Mouse (Mus musculus) olfactory bulb, adult 2 months (tissue): ENCODE data around the gene Fam172a. TPM values are rescaled to one million over a fixed set of nuclear protein-coding genes. Genes with fewer than 3 reads are reported as not detected.
A peak's percentile ranks its signal among the peaks of the same experiment; 100 is the strongest.

Experiments used
- H3K27ac ChIP-seq: fragments of 200-500 bp; 2 replicates; pipeline ENCODE4 v1.5.1; 2012; ENCODE audit warnings: low read depth, low read length; ENCODE audit not compliant: insufficient read depth
- H3K4me1 ChIP-seq: fragments of 200-500 bp; 2 replicates; pipeline ENCODE4 v1.6.1; 2012; ENCODE audit warnings: low read length; ENCODE audit not compliant: control insufficient read depth, insufficient read depth
- H3K4me3 ChIP-seq: fragments of 200-500 bp; 2 replicates; pipeline ENCODE4 v1.5.1; 2012; ENCODE audit warnings: mild to moderate bottlenecking, low read depth, low read length, moderate library complexity; ENCODE audit not compliant: insufficient read depth
- CTCF ChIP-seq: fragments of 200-500 bp; IDR thresholded peaks from 2 replicates; pipeline ENCODE4 v1.5.1; 2012; ENCODE audit warnings: low read depth, mild to moderate bottlenecking, low read length, moderate library complexity; ENCODE audit not compliant: insufficient read depth
- POLR2A ChIP-seq: fragments of 200-500 bp; IDR thresholded peaks from 2 replicates; pipeline ENCODE4 v1.6.1; 2012; ENCODE audit warnings: mild to moderate bottlenecking, low read depth, low read length, moderate library complexity; ENCODE audit not compliant: insufficient read depth
- WGBS: fragments of 180-500 bp; shearing (Covaris S2); methylation state at CpG from one replicate; pipeline ENCODE4 v1.1.7; 2018; 5-methylcytosine and 5-hydroxymethylcytosine counted together
- polyA plus RNA-seq: library from polyadenylated mRNA; stranded (reverse); fragments of >200 nt; gene quantifications from 2 replicates; pipeline ENCODE4 v1.2.4, GENCODE M21; 2012; ENCODE audit warnings: low replicate concordance; ENCODE audit not compliant: missing spikeins, insufficient read depth, insufficient read length

Fam172a gene
- polyA plus RNA-seq, 1 experiment = not detected

GRCm38 (mm10) chr13:78198871-78199641, 497.2 kb downstream of the Fam172a start:
- TF ChIP-seq CTCF = no peak
- TF ChIP-seq POLR2A = no peak
- peaks cover 18% of the 10 kb centered on the region for H3K4me1 ChIP-seq
- under 1% methylated on average over 77 of the region's 92 CpGs for WGBS
- H3K27ac ChIP-seq = peak overlapping the region; percentile 53
- H3K4me3 ChIP-seq = peak overlapping the region; percentile 80

GRCm38 (mm10) chr13:78199642-78200160, 497.9 kb downstream of the Fam172a start, which contains the start of gene Nr2f1:
Gene Nr2f1 (minus strand): TSS chr13:78199757.
- 2% methylated on average over 14 of the region's 14 CpGs for WGBS
- TF ChIP-seq CTCF (no peak), POLR2A (no peak)
- H3K4me3 ChIP-seq = peak within 1 kb of the TSS; percentile 80
- peak within 1 kb of the TSS; percentile 53 for H3K27ac ChIP-seq
- H3K4me1 ChIP-seq = peaks cover 18% of the 10 kb centered on the region

- Histone ChIP-seq H3K4me3 (peak overlapping the region; percentile 43), H3K4me1 (peaks cover 12% of the 10 kb centered on the region), H3K27ac (0 out of 2 replicates have a peak overlapping the region, but pooled peaks have one; percentile 13)
- TF ChIP-seq POLR2A (no peak), CTCF (no peak)
- WGBS = 0% methylated on average over 9 of the region's 9 CpGs
Observed at GRCm38 (mm10) chr13:78200407-78200806, 498.6 kb downstream of the Fam172a start.

GRCm38 (mm10) chr13:78200991-78201870, 499.4 kb downstream of the Fam172a start:
- TF ChIP-seq POLR2A (no peak), CTCF (peak; percentile 62)
- Histone ChIP-seq H3K27ac (no peak overlapping the region), H3K4me3 (peak overlapping the region; percentile 43), H3K4me1 (peaks cover 12% of the 10 kb centered on the region)
- 2% methylated on average over 29 of the region's 30 CpGs for WGBS

- peaks cover 12% of the 10 kb centered on the region for H3K4me1 ChIP-seq
- TF ChIP-seq POLR2A (no peak), CTCF (no peak)
- H3K4me3 ChIP-seq = peak overlapping the region; percentile 78
- 0 out of 2 replicates have a peak overlapping the region, but pooled peaks have one; percentile 3 for H3K27ac ChIP-seq
- WGBS = 3% methylated on average over 22 of the region's 22 CpGs
Observed at GRCm38 (mm10) chr13:78201871-78202565, 500.2 kb downstream of the Fam172a start.

- under 1% methylated on average over 47 of the region's 47 CpGs for WGBS
- H3K4me1 ChIP-seq = peaks cover 12% of the 10 kb centered on the region
- TF ChIP-seq CTCF (no peak), POLR2A (no peak)
- peak overlapping the region; percentile 92 for H3K27ac ChIP-seq
- H3K4me3 ChIP-seq = peak overlapping the region; percentile 78
Observed at GRCm38 (mm10) chr13:78202574-78203347, 500.9 kb downstream of the Fam172a start.

- Histone ChIP-seq H3K4me3 (peak overlapping the region; percentile 78), H3K27ac (peak overlapping the region; percentile 92), H3K4me1 (0 out of 2 replicates have a peak, but pooled peaks cover 8% of the 10 kb centered on the region)
- TF ChIP-seq POLR2A (peak; percentile 40; the same call in 1 of the 2 replicates), CTCF (no peak)
- WGBS = 2% methylated on average over 34 of the region's 37 CpGs
Observed at GRCm38 (mm10) chr13:78203348-78204061, 501.7 kb downstream of the Fam172a start.

- TF ChIP-seq POLR2A (no peak), CTCF (no peak)
- Histone ChIP-seq H3K27ac (0 out of 2 replicates have a peak overlapping the region, but pooled peaks have one; percentile 23), H3K4me3 (no peak overlapping the region), H3K4me1 (peaks cover 14% of the 10 kb centered on the region)
Observed at GRCm38 (mm10) chr13:78205426-78205825, 503.6 kb downstream of the Fam172a start.
